Mouse (Mus musculus) limb, embryonic 11.5 days (tissue): ENCODE data around the gene Mbd5. TPM values are rescaled to one million over a fixed set of nuclear protein-coding genes. Genes with fewer than 3 reads are reported as not detected.

Source experiments
- ATAC-seq: fragments of 200-750 bp; cut with Nextera tagmentation; 2 replicates; pipeline ENCODE4 v1.8.0; 2017; ENCODE audit warnings: low read depth; ENCODE audit not compliant: insufficient number of reproducible peaks, low FRiP score, low TSS enrichment
- DNase-seq: peaks from one replicate; pipeline ENCODE4 v3.0.0-alpha.2; 2015; ENCODE audit warnings: low spot score
- H3K27ac ChIP-seq: fragments of 300-500 bp; sonication (generic); replicated peaks from 2 replicates; pipeline ENCODE4 v1.5.1; 2014; ENCODE audit warnings: low read depth, mild to moderate bottlenecking, low read length
- H3K27me3 ChIP-seq: fragments of 300-500 bp; sonication (generic); 2 replicates; pipeline ENCODE4 v1.6.1; 2014; ENCODE audit warnings: mild to moderate bottlenecking, low read length, mixed read lengths; ENCODE audit not compliant: control insufficient read depth, insufficient read depth
- H3K36me3 ChIP-seq: fragments of 300-500 bp; sonication (generic); 2 replicates; pipeline ENCODE4 v1.6.1; 2014; ENCODE audit warnings: mild to moderate bottlenecking, low read length, moderate library complexity, mixed read lengths; ENCODE audit not compliant: control insufficient read depth, insufficient read depth
- H3K4me1 ChIP-seq: fragments of 300-500 bp; sonication (generic); 2 replicates; pipeline ENCODE4 v1.6.1; 2014; ENCODE audit warnings: low read length, mixed read lengths; ENCODE audit not compliant: control insufficient read depth, insufficient read depth
- H3K4me2 ChIP-seq: fragments of 300-500 bp; sonication (generic); 2 replicates; pipeline ENCODE4 v1.6.1; 2014; ENCODE audit warnings: low read depth, mild to moderate bottlenecking, moderate library complexity; ENCODE audit not compliant: severe bottlenecking
- H3K4me3 ChIP-seq: fragments of 300-500 bp; sonication (generic); 2 replicates; pipeline ENCODE4 v1.5.1; 2014; ENCODE audit warnings: low read depth, low read length
- H3K9ac ChIP-seq: fragments of 300-500 bp; sonication (generic); 2 replicates; pipeline ENCODE4 v1.6.1; 2014; ENCODE audit warnings: mild to moderate bottlenecking, low read length
- H3K9me3 ChIP-seq: fragments of 300-500 bp; sonication (generic); 2 replicates; pipeline ENCODE4 v1.6.1; 2016; ENCODE audit warnings: low read length; ENCODE audit not compliant: control insufficient read depth
- WGBS: fragments of 180-500 bp; shearing (Covaris S2); extraction: QIAGEN DNeasy Blood & Tissue Kit; methylation state at CpG from one replicate; pipeline ENCODE4 v1.1.7; 2014; 5-methylcytosine and 5-hydroxymethylcytosine counted together
- polyA plus RNA-seq: library from polyadenylated mRNA; unstranded; fragments of >200 nt; fragmentation: Nextera tagmentation; extraction: Ambion mirVana; gene quantifications from 2 replicates; pipeline ENCODE4 v1.2.1, GENCODE M21; 2014

The Mbd5 gene
- polyA plus RNA-seq, 1 experiment from 2014 or later = 32.9 TPM

GRCm38 (mm10) chr2:48950316-48950880 lies 1.1 kb downstream of the Mbd5 start:
- no peak for ATAC-seq
- Histone ChIP-seq H3K27ac (peak overlapping the region; percentile 81), H3K9me3 (no peaks in the 10 kb centered on the region), H3K4me1 (no peaks in the 10 kb centered on the region), H3K4me3 (peak overlapping the region; percentile 81), H3K36me3 (no peaks in the 10 kb centered on the region), H3K4me2 (peak overlapping the region; percentile 56), H3K9ac (peak overlapping the region; percentile 82), H3K27me3 (no peaks in the 10 kb centered on the region)
- 8% methylated on average over 6 of the region's 6 CpGs for WGBS
- DNase-seq = no peak

- ATAC-seq (no peak), DNase-seq (no peak)
- H3K4me1 ChIP-seq = no peaks in the 10 kb centered on the region
- no peaks in the 10 kb centered on the region for H3K9me3 ChIP-seq
- no peaks in the 10 kb centered on the region for H3K27me3 ChIP-seq
- H3K36me3 ChIP-seq = no peaks in the 10 kb centered on the region
- no peak overlapping the region for H3K4me2 ChIP-seq
- H3K9ac ChIP-seq = no peak overlapping the region
- H3K27ac ChIP-seq = no peak overlapping the region
- H3K4me3 ChIP-seq = no peak overlapping the region
- 65% methylated on average over 3 of the region's 3 CpGs for WGBS
These were observed 7.3 kb downstream of the Mbd5 start for GRCm38 (mm10) chr2:48956591-48956990.

- WGBS = 85% methylated on average over 3 of the region's 3 CpGs
- Histone ChIP-seq H3K4me1 (no peaks in the 10 kb centered on the region), H3K27ac (no peak overlapping the region), H3K9ac (no peak overlapping the region), H3K4me3 (no peak overlapping the region), H3K36me3 (no peaks in the 10 kb centered on the region), H3K4me2 (no peak overlapping the region), H3K27me3 (no peaks in the 10 kb centered on the region), H3K9me3 (no peaks in the 10 kb centered on the region)
- ATAC-seq (no peak), DNase-seq (no peak)
These were observed 29.6 kb downstream of the Mbd5 start for GRCm38 (mm10) chr2:48978920-48979319.

GRCm38 (mm10) chr2:48990322-48990721 lies 41.0 kb downstream of the Mbd5 start:
- no peaks in the 10 kb centered on the region for H3K4me1 ChIP-seq

GRCm38 (mm10) chr2:49040481-49040880 lies 91.2 kb downstream of the Mbd5 start:
- Histone ChIP-seq H3K4me2 (no peak overlapping the region), H3K4me1 (no peaks in the 10 kb centered on the region), H3K9me3 (no peaks in the 10 kb centered on the region), H3K9ac (no peak overlapping the region), H3K4me3 (no peak overlapping the region), H3K36me3 (no peaks in the 10 kb centered on the region), H3K27me3 (no peaks in the 10 kb centered on the region), H3K27ac (no peak overlapping the region)
- WGBS = 82% methylated on average over 3 of the region's 3 CpGs
- DNase-seq (no peak), ATAC-seq (no peak)

More at GRCm38 (mm10) chr2:48990322-48990721, 41.0 kb downstream of the Mbd5 start:
- WGBS = 85% methylated on average over 3 of the region's 3 CpGs
- no peaks in the 10 kb centered on the region for H3K36me3 ChIP-seq
- no peak overlapping the region for H3K9ac ChIP-seq
- no peaks in the 10 kb centered on the region for H3K27me3 ChIP-seq
- DNase-seq (no peak), ATAC-seq (no peak)
- H3K27ac ChIP-seq = no peak overlapping the region
- H3K4me2 ChIP-seq = no peak overlapping the region
- no peaks in the 10 kb centered on the region for H3K9me3 ChIP-seq
- H3K4me3 ChIP-seq = no peak overlapping the region

GRCm38 (mm10) chr2:49050030-49050429 lies 100.7 kb downstream of the Mbd5 start:
- H3K27me3 ChIP-seq = no peaks in the 10 kb centered on the region
- 95% methylated on average over 4 of the region's 4 CpGs for WGBS
- ATAC-seq (no peak), DNase-seq (no peak)
- no peak overlapping the region for H3K4me3 ChIP-seq
- no peak overlapping the region for H3K27ac ChIP-seq
- H3K4me1 ChIP-seq = no peaks in the 10 kb centered on the region
- H3K9ac ChIP-seq = no peak overlapping the region
- H3K4me2 ChIP-seq = no peak overlapping the region
- H3K36me3 ChIP-seq = no peaks in the 10 kb centered on the region
- no peaks in the 10 kb centered on the region for H3K9me3 ChIP-seq

GRCm38 (mm10) chr2:49067886-49068285 lies 118.6 kb downstream of the Mbd5 start:
- no peak for ATAC-seq
- H3K9ac ChIP-seq = no peak overlapping the region
- no peak overlapping the region for H3K4me3 ChIP-seq
- H3K27ac ChIP-seq = no peak overlapping the region
- H3K4me1 ChIP-seq = no peaks in the 10 kb centered on the region
- H3K36me3 ChIP-seq = no peaks in the 10 kb centered on the region
- no peak for DNase-seq
- H3K27me3 ChIP-seq = no peaks in the 10 kb centered on the region
- H3K9me3 ChIP-seq = no peaks in the 10 kb centered on the region
- H3K4me2 ChIP-seq = no peak overlapping the region

- Histone ChIP-seq H3K27ac (no peak overlapping the region), H3K9ac (no peak overlapping the region), H3K4me1 (no peaks in the 10 kb centered on the region), H3K27me3 (no peaks in the 10 kb centered on the region), H3K4me3 (no peak overlapping the region), H3K36me3 (no peaks in the 10 kb centered on the region), H3K4me2 (no peak overlapping the region), H3K9me3 (no peaks in the 10 kb centered on the region)
- DNase-seq (no peak), ATAC-seq (no peak)
- 81% methylated on average over 4 of the region's 4 CpGs for WGBS
These were observed 135.7 kb downstream of the Mbd5 start for GRCm38 (mm10) chr2:49084966-49085365.

GRCm38 (mm10) chr2:49090771-49091170 lies 141.5 kb downstream of the Mbd5 start:
- Histone ChIP-seq H3K9me3 (no peaks in the 10 kb centered on the region), H3K27me3 (no peaks in the 10 kb centered on the region), H3K9ac (no peak overlapping the region), H3K4me3 (no peak overlapping the region), H3K36me3 (no peaks in the 10 kb centered on the region), H3K27ac (no peak overlapping the region), H3K4me2 (no peak overlapping the region), H3K4me1 (no peaks in the 10 kb centered on the region)
- ATAC-seq (no peak), DNase-seq (no peak)
- 93% methylated on average over 4 of the region's 4 CpGs for WGBS
